12 mouse cellular contexts compared by ENCODE assay signal in genomic region chr17:17608416-17608988, GRCm38 (mm10). TPM values are rescaled to one million over a fixed set of nuclear protein-coding genes. Genes with fewer than 3 reads are reported as not detected.
A peak's percentile ranks its signal among the peaks of the same experiment; 100 is the strongest.
DNase-seq lines count a peak whose midpoint lies in the region; ATAC-seq and TF ChIP-seq lines count a peak whose summit lies in the region.
"Had no signal": no experiment of that assay in that cellular context is flagged by ENCODE, and none has a peak within 500 bp of the region (broad histone marks: within the 10 kb centered on the region; RNA-seq: fewer than 3 reads in every experiment).

No protein-coding gene starts in this region.

- H3K4me1 ChIP-seq in intestine, embryonic 14.5 days (replicated peaks; ENCODE audit: control insufficient read depth, insufficient read depth, low read length), result peaks cover 3% of the 10 kb centered on the region; the same call in 1 of the 2 replicates
- no peaks in the 10 kb centered on the region for H3K4me1 ChIP-seq in intestine, embryonic 15.5 days (replicated peaks)
- peaks cover 12% of the 10 kb centered on the region for H3K4me1 ChIP-seq in G1E (ENCODE audit: insufficient read depth, low read depth, low read length)
- peaks cover 4% of the 10 kb centered on the region; the same call in 1 of the 2 replicates for H3K4me1 ChIP-seq in midbrain, embryonic 13.5 days (replicated peaks)
- H3K4me1 ChIP-seq: embryonic facial prominence, embryonic 13.5 days; lung, embryonic 15.5 days had no signal

- no peaks in the 10 kb centered on the region for H3K27me3 ChIP-seq in intestine, embryonic 14.5 days (replicated peaks; ENCODE audit: control insufficient read depth, insufficient read depth, low read length)
- H3K27me3 ChIP-seq in intestine, embryonic 15.5 days (replicated peaks), result no peaks in the 10 kb centered on the region
- no peaks in the 10 kb centered on the region for H3K27me3 ChIP-seq in G1E (ENCODE audit: insufficient read depth, low read length)
- H3K27me3 ChIP-seq in midbrain, embryonic 13.5 days, result no peaks in the 10 kb centered on the region
- H3K27me3 ChIP-seq: embryonic facial prominence, embryonic 13.5 days; lung, embryonic 15.5 days had no signal

- H3K4me2 ChIP-seq in intestine, embryonic 14.5 days (ENCODE audit: low read length), result no peak overlapping the region
- no peak overlapping the region for H3K4me2 ChIP-seq in intestine, embryonic 15.5 days (replicated peaks)
- no peak overlapping the region for H3K4me2 ChIP-seq in midbrain, embryonic 13.5 days (replicated peaks)
- H3K4me2 ChIP-seq: embryonic facial prominence, embryonic 13.5 days; lung, embryonic 15.5 days had no signal

- H3K9me3 ChIP-seq in intestine, embryonic 14.5 days (ENCODE audit: control insufficient read depth, low read length), result no peaks in the 10 kb centered on the region
- no peaks in the 10 kb centered on the region for H3K9me3 ChIP-seq in intestine, embryonic 15.5 days
- peaks cover 7% of the 10 kb centered on the region for H3K9me3 ChIP-seq in G1E (replicated peaks)
- H3K9me3 ChIP-seq in midbrain, embryonic 13.5 days, result no peaks in the 10 kb centered on the region
- H3K9me3 ChIP-seq: lung, embryonic 15.5 days had no signal

- TF ChIP-seq CTCF in G1E (IDR thresholded peaks at IDR 0.05; ENCODE audit: low read depth, low read length), result no peak

- no peak overlapping the region for H3K9ac ChIP-seq in intestine, embryonic 14.5 days (ENCODE audit: low read length)
- H3K9ac ChIP-seq in intestine, embryonic 15.5 days, result no peak overlapping the region
- H3K9ac ChIP-seq in midbrain, embryonic 13.5 days (replicated peaks), result no peak overlapping the region
- H3K9ac ChIP-seq: embryonic facial prominence, embryonic 13.5 days; lung, embryonic 15.5 days had no signal

- 83% methylated on average over 5 of the region's 5 CpGs for WGBS in intestine, embryonic 14.5 days
- 77% methylated on average over 5 of the region's 5 CpGs for WGBS in intestine, embryonic 15.5 days
- 64% methylated on average over 5 of the region's 5 CpGs for WGBS in midbrain, embryonic 13.5 days

- no peak for ATAC-seq in intestine, embryonic 14.5 days (replicated peaks; ENCODE audit: low FRiP score, low TSS enrichment, low read depth)
- no peak for ATAC-seq in intestine, embryonic 15.5 days
- ATAC-seq in G1E (ENCODE audit: extremely low read depth, insufficient number of reproducible peaks, low FRiP score, poor library complexity, severe bottlenecking), result peak; percentile 63
- peak; percentile 43 to 70 for ATAC-seq in hematopoietic stem cell, adult 5-6 weeks (replicated peaks in 1 of 2; ENCODE audit: insufficient read depth in 1 of 2, low FRiP score in 2 of 2, low TSS enrichment in 1 of 2, low read depth in 1 of 2, poor library complexity in 2 of 2, severe bottlenecking in 2 of 2)
- no peak for ATAC-seq in midbrain, embryonic 13.5 days
- ATAC-seq: activated CD4-positive, CD25-positive, alpha-beta regulatory T cell, adult 4 months had no signal

- H3K36me3 ChIP-seq in intestine, embryonic 14.5 days (ENCODE audit: control insufficient read depth, insufficient read depth, low read length), result no peaks in the 10 kb centered on the region
- H3K36me3 ChIP-seq in intestine, embryonic 15.5 days, result no peaks in the 10 kb centered on the region
- H3K36me3 ChIP-seq in G1E (replicated peaks), result peaks cover 13% of the 10 kb centered on the region
- no peaks in the 10 kb centered on the region for H3K36me3 ChIP-seq in midbrain, embryonic 13.5 days
- H3K36me3 ChIP-seq: embryonic facial prominence, embryonic 13.5 days; lung, embryonic 15.5 days had no signal

- no peak for DNase-seq in intestine, embryonic 14.5 days (ENCODE audit: low spot score)
- DNase-seq in G1E (ENCODE audit: low spot score), result no peak
- DNase-seq in cerebellum, adult 11 months, result peak; percentile 42
- no peak for DNase-seq in lung, postnatal 4 days
- DNase-seq: kidney, postnatal 25 days; liver had no signal

- peak overlapping the region; percentile 35; the same call in 1 of the 2 replicates for H3K27ac ChIP-seq in intestine, embryonic 14.5 days (ENCODE audit: low read depth)
- no peak overlapping the region for H3K27ac ChIP-seq in intestine, embryonic 15.5 days
- H3K27ac ChIP-seq in midbrain, embryonic 13.5 days, result no peak overlapping the region
- H3K27ac ChIP-seq: embryonic facial prominence, embryonic 13.5 days; lung, embryonic 15.5 days had no signal

- no peak overlapping the region for H3K4me3 ChIP-seq in intestine, embryonic 14.5 days (ENCODE audit: low read depth, low read length)
- H3K4me3 ChIP-seq in intestine, embryonic 15.5 days (replicated peaks), result no peak overlapping the region
- no peak overlapping the region for H3K4me3 ChIP-seq in G1E (ENCODE audit: low read depth, low read length)
- no peak overlapping the region for H3K4me3 ChIP-seq in midbrain, embryonic 13.5 days (replicated peaks)
- H3K4me3 ChIP-seq: embryonic facial prominence, embryonic 13.5 days; lung, embryonic 15.5 days had no signal

RNA-seq across cellular contexts. Expression of gene Lnpep, which starts 16.3 kb away (rescaled TPM):
- 11.3 and 11.4 TPM in 2 replicates for polyA plus RNA-seq in intestine, embryonic 14.5 days (2014; fragmentation: Nextera tagmentation; extraction: Ambion mirVana)
- polyA plus RNA-seq in intestine, embryonic 15.5 days (2015; fragmentation: Nextera tagmentation; extraction: Ambion mirVana), result 7.8 and 8.2 TPM in 2 replicates
- 91.4 and 99.0 TPM in 2 replicates for total RNA-seq in G1E (2014; fragmentation: Nextera tagmentation)
- 54.0 and 62.9 TPM in 2 replicates for total RNA-seq in G1E (2017)
- 5.3 and 7.1 TPM in 2 replicates for polyA plus RNA-seq in G1E (2012)
- total RNA-seq in hematopoietic stem cell, adult 5-6 weeks (2017), result 62.1 and 83.2 TPM in 2 replicates
- 9.0 and 9.2 TPM in 2 replicates for polyA plus RNA-seq in midbrain, embryonic 13.5 days (2015; fragmentation: Nextera tagmentation; extraction: Ambion mirVana)

Comparison
In these comparisons a context has a peak if more than half of its experiments do, and no peak if none do; other contexts are left out.
1. ATAC-seq: peak in G1E (single experiment) and hematopoietic stem cell, adult 5-6 weeks (2 of 2); none in intestine, embryonic 14.5 days (single experiment), intestine, embryonic 15.5 days (single experiment) and midbrain, embryonic 13.5 days (single experiment).